Mouse (Mus musculus) gastrocnemius, adult 2 months (tissue): ENCODE data around the gene Gm49403. TPM values are rescaled to one million over a fixed set of nuclear protein-coding genes. Genes with fewer than 3 reads are reported as not detected.
"Not testable (repeated sequence)": the region's sequence is repeated elsewhere in the genome, so short reads cannot be mapped to it uniquely, and the experiment has no call there.

Experiments
- DNase-seq: peaks from one replicate; pipeline ENCODE4 v3.0.0; 2022
- H3K27ac ChIP-seq: fragments of 200-600 bp; 2 replicates; pipeline ENCODE4 v1.8.1; 2022; ENCODE audit warnings: mild to moderate bottlenecking
- H3K4me3 ChIP-seq: fragments of 200-600 bp; 2 replicates; pipeline ENCODE4 v1.8.1; 2022; ENCODE audit warnings: mild to moderate bottlenecking, moderate library complexity
- CTCF ChIP-seq: fragments of 200-600 bp; IDR thresholded peaks from 2 replicates; pipeline ENCODE4 v1.8.1; 2022; ENCODE audit warnings: antibody characterized with exemption, mild to moderate bottlenecking, moderate library complexity
- intact Hi-C: fragments of 180-260 bp; cut with DNase I; formaldehyde crosslinking; loops from one replicate; pipeline ENCODE4 v1.15.1; 2025
- total RNA-seq, 2 experiments: library from RNA; stranded (reverse); gene quantifications; 2 replicates each; pipeline ENCODE4 v1.2.3; 2021

Gene Gm49403
- total RNA-seq, 2 experiments from 2014 or later = not detected

GRCm38 (mm10) chr19:8880311-8881033, 3.3 kb upstream of the Gm49403 start, which contains the start of gene Uqcc3:
Uqcc3 (minus strand) TSS chr19:8880923.
- TF ChIP-seq CTCF = no peak
- peak within 1 kb of the TSS; percentile 89 for H3K27ac ChIP-seq
- intact Hi-C loops = no loop called here
- DNase-seq = peak; percentile 93
- peak within 1 kb of the TSS; percentile 83 for H3K4me3 ChIP-seq

- peak overlapping the region; percentile 89 for H3K27ac ChIP-seq
- TF ChIP-seq CTCF = no peak
- peak overlapping the region; percentile 83 for H3K4me3 ChIP-seq
- no peak for DNase-seq
- intact Hi-C loops = no loop called here
Observed at GRCm38 (mm10) chr19:8881034-8881392, 2.7 kb upstream of the Gm49403 start.

DNA sequence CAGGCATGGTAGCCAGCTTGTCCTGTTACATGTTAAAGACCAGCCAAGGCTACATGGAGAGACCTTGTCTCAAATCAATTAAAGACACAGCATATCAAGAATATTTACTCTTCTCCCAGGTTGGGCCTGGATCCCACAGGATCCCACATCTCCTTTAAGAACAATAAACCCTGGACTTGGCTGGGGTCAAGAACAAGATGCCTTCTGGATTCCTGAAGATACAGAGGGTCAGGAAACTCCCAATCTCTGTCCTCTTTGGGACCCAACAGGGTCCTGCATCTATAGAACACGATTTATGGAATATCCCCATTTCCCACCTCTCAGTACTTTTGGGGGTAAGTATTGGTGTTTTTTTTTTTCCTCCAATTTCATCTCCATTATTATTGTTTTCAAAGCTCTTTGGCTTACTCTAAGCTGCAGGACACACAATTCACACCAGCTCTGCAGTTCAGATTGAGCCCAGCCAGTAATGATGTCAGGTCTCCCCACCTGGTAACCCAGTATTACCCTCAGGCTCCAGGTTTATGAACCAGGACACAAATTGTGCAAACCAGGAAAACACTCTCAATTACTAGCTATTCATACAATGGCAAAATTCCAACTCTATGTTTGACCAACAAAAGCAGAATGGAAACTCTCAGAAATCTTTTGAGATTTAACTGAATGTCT, 3.3 kb downstream of the Gm49403 start:
- H3K27ac ChIP-seq = no peak overlapping the region
- intact Hi-C loops = no loop called here
- DNase-seq = no peak
- no peak for TF ChIP-seq CTCF
- H3K4me3 ChIP-seq = no peak overlapping the region

GRCm38 (mm10) chr19:8887585-8888463, 4.1 kb downstream of the Gm49403 start:
- no peak for TF ChIP-seq CTCF

GRCm38 (mm10) chr19:8888511-8889385, 5.0 kb downstream of the Gm49403 start, which contains the start of the genes 1810009A15Rik and Gm49416:
1810009A15Rik (plus strand) TSS chr19:8888853.
Gm49416 (plus strand) TSS chr19:8888926.
- DNase-seq = peak; percentile 96
- no peak for TF ChIP-seq CTCF
- Histone ChIP-seq H3K4me3 (peak within 1 kb of the TSS; percentile 82), H3K27ac (peak within 1 kb of the TSS; percentile 90)
- intact Hi-C loops = no loop called here

More at GRCm38 (mm10) chr19:8887585-8888463, 4.1 kb downstream of the Gm49403 start:
- peak overlapping the region; percentile 82 for H3K4me3 ChIP-seq
- intact Hi-C loops = no loop called here
- peak overlapping the region; percentile 90 for H3K27ac ChIP-seq
- no peak for DNase-seq

- Histone ChIP-seq H3K4me3 (peak within 1 kb of the TSS; percentile 83), H3K27ac (peak within 1 kb of the TSS; percentile 94)
- intact Hi-C loops = loop anchor here (5.0 kb wide), 1 partner anchor 34 kb away; the partner anchor contains the start of genes Eml3 and Rom1
- no peak for TF ChIP-seq CTCF
- DNase-seq = peak; percentile 90
Observed at GRCm38 (mm10) chr19:8892829-8893766, 9.4 kb downstream of the Gm49403 start, which contains the start of gene Ints5. Ints5 (plus strand) TSS chr19:8893005.

DNA sequence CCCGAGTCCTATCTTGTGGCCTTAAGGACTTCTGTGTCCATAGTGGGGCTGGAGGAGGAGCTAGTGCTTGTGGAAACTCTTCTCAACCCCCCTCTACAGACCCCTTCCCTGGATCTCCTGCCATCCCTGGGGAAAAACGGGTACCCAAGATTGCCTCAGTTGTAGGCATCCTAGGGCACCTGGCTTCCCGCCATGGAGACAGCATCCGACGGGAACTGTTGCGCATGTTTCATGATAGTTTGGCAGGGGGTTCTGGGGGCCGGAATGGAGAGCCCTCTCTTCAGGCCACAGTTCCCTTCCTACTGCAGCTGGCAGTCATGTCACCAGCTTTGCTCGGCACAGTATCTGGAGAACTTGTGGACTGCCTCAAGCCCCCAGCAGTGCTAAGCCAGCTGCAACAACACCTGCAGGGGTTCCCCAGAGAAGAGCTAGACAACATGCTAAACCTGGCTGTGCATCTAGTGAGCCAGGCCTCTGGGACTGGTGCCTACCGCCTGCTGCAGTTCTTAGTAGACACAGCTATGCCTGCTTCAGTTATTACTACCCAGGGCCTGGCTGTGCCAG, 11.7 kb downstream of the Gm49403 start:
- Histone ChIP-seq H3K27ac (no peak overlapping the region), H3K4me3 (no peak overlapping the region)
- intact Hi-C loops = no loop called here
- TF ChIP-seq CTCF = no peak
- DNase-seq = no peak

GRCm38 (mm10) chr19:8896231-8896630, 12.5 kb downstream of the Gm49403 start:
- H3K4me3 ChIP-seq, H3K27ac ChIP-seq, intact Hi-C loops, DNase-seq: not testable (repeated sequence)

GRCm38 (mm10) chr19:8897211-8897864, 13.6 kb downstream of the Gm49403 start:
- DNase-seq = peak; percentile 63
- peak overlapping the region; percentile 91 for H3K4me3 ChIP-seq
- peak overlapping the region; percentile 96 for H3K27ac ChIP-seq
- intact Hi-C loops = not testable (repeated sequence)
